Mouse (Mus musculus): ENCODE data around the gene Serpinb6b. TPM values are rescaled to one million over a fixed set of nuclear protein-coding genes. Genes with fewer than 3 reads are reported as not detected.

The Serpinb6b gene
- 0.23 and 0.61 TPM in 2 replicates for polyA plus RNA-seq (2012)

DNA sequence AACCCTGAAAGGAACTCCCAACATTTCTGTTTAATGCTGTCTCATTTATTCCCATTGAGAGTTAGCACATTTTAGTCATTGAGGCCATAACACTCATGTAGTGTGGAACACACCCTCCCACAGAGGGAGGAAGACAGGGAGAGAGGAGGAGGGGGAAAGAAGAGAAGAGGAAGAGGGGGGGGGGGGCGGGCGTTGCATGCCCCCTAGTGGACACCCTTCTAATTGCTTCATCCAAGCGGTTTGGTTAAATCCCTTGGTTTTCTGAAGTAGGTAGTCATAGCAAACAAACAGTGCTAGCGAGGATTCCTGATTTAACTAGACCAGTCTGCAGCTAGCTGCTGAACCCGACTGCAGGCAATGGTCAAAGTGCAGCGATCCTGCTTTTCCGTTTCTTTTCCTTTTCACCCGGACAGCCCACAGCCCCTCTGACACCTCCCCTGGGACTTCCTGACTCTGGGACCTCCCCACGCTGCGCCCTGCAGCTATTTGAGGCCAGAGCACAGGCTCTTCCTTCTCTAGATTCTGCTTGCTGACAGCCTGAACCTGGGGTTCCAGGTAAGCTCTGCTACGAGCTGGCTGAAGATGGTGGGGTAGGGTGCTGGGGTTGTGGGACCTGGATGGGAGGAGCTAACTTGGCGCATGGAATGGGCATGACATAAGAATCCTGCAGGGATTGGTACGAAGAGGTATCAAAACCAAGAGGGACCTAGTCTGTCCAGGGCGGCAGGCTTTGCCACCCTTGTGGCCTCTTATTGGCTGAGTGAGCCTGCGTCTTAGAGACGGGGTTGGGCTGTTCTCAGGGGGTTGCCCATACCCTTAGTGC lies at the start of gene Serpinb6b:
Gene Serpinb6b (plus strand): TSS at position 221 of the 823 bp plus-strand sequence.

DNA sequence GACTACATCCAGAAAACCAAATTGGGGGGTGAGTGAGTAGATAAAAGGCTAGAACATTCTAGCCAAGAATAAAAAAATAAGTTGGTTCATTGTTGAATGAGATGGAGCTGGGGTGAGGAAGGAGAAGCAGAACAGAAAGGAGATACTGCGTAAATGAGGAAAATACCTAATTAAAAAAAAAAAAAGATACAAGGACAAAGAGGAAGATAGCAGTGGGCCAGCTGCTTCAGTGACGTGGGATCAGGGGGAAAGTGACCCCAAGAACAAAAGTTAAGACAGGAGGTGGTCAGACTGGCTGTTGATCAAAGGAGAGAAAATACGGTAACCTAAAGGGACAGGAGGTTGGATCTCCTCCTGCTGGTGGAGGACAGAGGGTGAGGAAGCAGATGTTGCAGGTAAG lies 37.9 kb downstream of the Serpinb6b start, which contains the start of gene Serpinb9:
Gene Serpinb9 (plus strand): TSS at position 301 of the 400 bp plus-strand sequence.

GRCm38 (mm10) chr13:33027244-33027643 lies 62.2 kb downstream of the Serpinb6b start, which contains the start of gene Serpinb9b:
Gene Serpinb9b (plus strand): TSS chr13:33027416.

Other genes starting within 250 kb of the Serpinb6b start
- gene Mylk4, start 181.3 kb upstream of the Serpinb6b start, polyA plus RNA-seq (2012) = 0.01 TPM in 1 of 2 replicates, not detected in the other
- gene Wrnip1, start 163.2 kb upstream of the Serpinb6b start, polyA plus RNA-seq (2012) = 24.2 and 32.3 TPM in 2 replicates
- not detected in 2 replicates for gene D930007J09Rik, start 162.4 kb upstream of the Serpinb6b start, polyA plus RNA-seq (2012)
- 10.3 and 13.3 TPM in 2 replicates for gene Serpinb1a, start 114.0 kb upstream of the Serpinb6b start, polyA plus RNA-seq (2012)
- gene Serpinb1c, start 67.0 kb upstream of the Serpinb6b start, polyA plus RNA-seq (2012) = not detected in 2 replicates
- 0.22 and 0.29 TPM in 2 replicates for gene Serpinb9, start 38.0 kb downstream of the Serpinb6b start, polyA plus RNA-seq (2012)
- not detected in 2 replicates for gene Serpinb9b, start 62.2 kb downstream of the Serpinb6b start, polyA plus RNA-seq (2012)
- gene Serpinb1b, start 113.4 kb downstream of the Serpinb6b start, polyA plus RNA-seq (2012) = not detected in 2 replicates
- not detected in 2 replicates for gene Serpinb9c, start 194.5 kb downstream of the Serpinb6b start, polyA plus RNA-seq (2012)
- gene Serpinb9d, start 227.8 kb downstream of the Serpinb6b start, polyA plus RNA-seq (2012) = not detected in 2 replicates